Mouse (Mus musculus) embryonic facial prominence, embryonic 11.5 days (tissue): ENCODE measurements around the gene Scoc. TPM values are rescaled to one million over a fixed set of nuclear protein-coding genes. Genes with fewer than 3 reads are reported as not detected.

Experiments used
- ATAC-seq: fragments of 200-750 bp; cut with Nextera tagmentation; replicated peaks from 2 replicates; pipeline ENCODE4 v1.8.0; 2017; ENCODE audit warnings: low read depth; ENCODE audit not compliant: insufficient number of reproducible peaks, low FRiP score, low TSS enrichment
- DNase-seq: peaks from one replicate; pipeline ENCODE4 v3.0.0-alpha.2; 2015; ENCODE audit warnings: low spot score
- H3K27ac ChIP-seq: fragments of 300-500 bp; sonication (generic); replicated peaks from 2 replicates; pipeline ENCODE4 v1.5.1; 2014; ENCODE audit warnings: mild to moderate bottlenecking, low read depth, low read length, control low read depth
- H3K27me3 ChIP-seq: fragments of 300-500 bp; sonication (generic); 2 replicates; pipeline ENCODE4 v1.6.1; 2014; ENCODE audit warnings: mild to moderate bottlenecking, low read length, moderate library complexity, mixed read lengths; ENCODE audit not compliant: control insufficient read depth, insufficient read depth
- H3K36me3 ChIP-seq: fragments of 300-500 bp; sonication (generic); replicated peaks from 2 replicates; pipeline ENCODE4 v1.6.1; 2014; ENCODE audit warnings: low read depth, mild to moderate bottlenecking, low read length, moderate library complexity, mixed read lengths; ENCODE audit not compliant: control insufficient read depth, insufficient read depth
- H3K4me1 ChIP-seq: fragments of 300-500 bp; sonication (generic); 2 replicates; pipeline ENCODE4 v1.6.1; 2014; ENCODE audit warnings: low read length, mixed read lengths; ENCODE audit not compliant: control insufficient read depth, insufficient read depth
- H3K4me2 ChIP-seq: fragments of 300-500 bp; sonication (generic); 2 replicates; pipeline ENCODE4 v1.6.1; 2014; ENCODE audit warnings: low read depth, mild to moderate bottlenecking, control low read depth, low read length, moderate library complexity
- H3K4me3 ChIP-seq: fragments of 300-500 bp; sonication (generic); 2 replicates; pipeline ENCODE4 v1.5.1; 2014; ENCODE audit warnings: low read depth, low read length, control low read depth
- H3K9ac ChIP-seq: fragments of 300-500 bp; sonication (generic); replicated peaks from 2 replicates; pipeline ENCODE4 v1.6.1; 2014; ENCODE audit warnings: mild to moderate bottlenecking, control low read depth, low read length
- H3K9me3 ChIP-seq: fragments of 300-500 bp; sonication (generic); replicated peaks from 2 replicates; pipeline ENCODE4 v1.6.1; 2016; ENCODE audit warnings: mild to moderate bottlenecking, low read length, inconsistent platforms, mixed read lengths; ENCODE audit not compliant: control insufficient read depth
- WGBS: fragments of 180-500 bp; shearing (Covaris S2); extraction: QIAGEN DNeasy Blood & Tissue Kit; methylation state at CpG from one replicate; pipeline ENCODE4 v1.1.7; 2014; 5-methylcytosine and 5-hydroxymethylcytosine counted together
- polyA plus RNA-seq: library from polyadenylated mRNA; unstranded; fragments of >200 nt; fragmentation: Nextera tagmentation; extraction: Ambion mirVana; gene quantifications from 2 replicates; pipeline ENCODE4 v1.2.1, GENCODE M21; 2014

Scoc gene
- polyA plus RNA-seq, 1 experiment from 2014 or later: 163 TPM

GRCm38 (mm10) chr8:83394325-83394724 lies 63.9 kb downstream of the Scoc start:
- Histone ChIP-seq H3K9ac (no peak overlapping the region), H3K36me3 (no peaks in the 10 kb centered on the region), H3K4me3 (no peak overlapping the region), H3K27me3 (peaks cover 3% of the 10 kb centered on the region; the same call in 1 of the 2 replicates), H3K4me2 (no peak overlapping the region), H3K4me1 (no peaks in the 10 kb centered on the region), H3K27ac (no peak overlapping the region), H3K9me3 (no peaks in the 10 kb centered on the region)
- ATAC-seq (no peak), DNase-seq (no peak)
- WGBS: 91% methylated on average over 5 of the region's 5 CpGs

GRCm38 (mm10) chr8:83392521-83392920 lies 65.7 kb downstream of the Scoc start:
- H3K9me3 ChIP-seq: no peaks in the 10 kb centered on the region
- no peaks in the 10 kb centered on the region for H3K36me3 ChIP-seq
- no peak overlapping the region for H3K27ac ChIP-seq
- DNase-seq (no peak), ATAC-seq (no peak)
- no peak overlapping the region for H3K4me2 ChIP-seq
- H3K27me3 ChIP-seq: peaks cover 3% of the 10 kb centered on the region; the same call in 1 of the 2 replicates
- no peak overlapping the region for H3K9ac ChIP-seq
- no peak overlapping the region for H3K4me3 ChIP-seq
- WGBS: 59% methylated on average over 1 of the region's 1 CpGs
- no peaks in the 10 kb centered on the region for H3K4me1 ChIP-seq

- Histone ChIP-seq H3K4me3 (peak overlapping the region; percentile 48), H3K27me3 (peaks cover 3% of the 10 kb centered on the region; the same call in 1 of the 2 replicates), H3K4me1 (no peaks in the 10 kb centered on the region), H3K27ac (no peak overlapping the region), H3K9ac (peak overlapping the region; percentile 58), H3K36me3 (no peaks in the 10 kb centered on the region), H3K9me3 (no peaks in the 10 kb centered on the region), H3K4me2 (peak overlapping the region; percentile 75)
- DNase-seq (no peak), ATAC-seq (peak; percentile 70)
- 5% methylated on average over 14 of the region's 14 CpGs for WGBS
Observed at GRCm38 (mm10) chr8:83390006-83390701, 68.0 kb downstream of the Scoc start.

GRCm38 (mm10) chr8:83389316-83390005 lies 68.7 kb downstream of the Scoc start, which contains the start of gene Clgn:
Gene Clgn (plus strand): TSS chr8:83389867.
- 4% methylated on average over 41 of the region's 41 CpGs for WGBS
- H3K4me2 ChIP-seq: peak within 1 kb of the TSS; percentile 75
- peak; percentile 82 for ATAC-seq
- H3K4me1 ChIP-seq: no peaks in the 10 kb centered on the region
- H3K27me3 ChIP-seq: peaks cover 3% of the 10 kb centered on the region; the same call in 1 of the 2 replicates
- DNase-seq: peak; percentile 86
- H3K9me3 ChIP-seq: no peaks in the 10 kb centered on the region
- H3K36me3 ChIP-seq: no peaks in the 10 kb centered on the region
- H3K4me3 ChIP-seq: peak within 1 kb of the TSS; percentile 48
- peak within 1 kb of the TSS; percentile 58 for H3K9ac ChIP-seq
- H3K27ac ChIP-seq: no peak within 1 kb of the TSS

GRCm38 (mm10) chr8:83382850-83383249 lies 75.3 kb downstream of the Scoc start:
- H3K9me3 ChIP-seq: no peaks in the 10 kb centered on the region
- H3K36me3 ChIP-seq: no peaks in the 10 kb centered on the region
- H3K4me1 ChIP-seq: no peaks in the 10 kb centered on the region
- H3K27ac ChIP-seq: no peak overlapping the region
- H3K27me3 ChIP-seq: no peaks in the 10 kb centered on the region
- H3K4me2 ChIP-seq: no peak overlapping the region
- ATAC-seq (no peak), DNase-seq (no peak)
- H3K4me3 ChIP-seq: no peak overlapping the region
- no peak overlapping the region for H3K9ac ChIP-seq
- WGBS: 39% methylated on average over 2 of the region's 2 CpGs

- Histone ChIP-seq H3K9me3 (no peaks in the 10 kb centered on the region), H3K27ac (no peak overlapping the region), H3K9ac (no peak overlapping the region), H3K27me3 (no peaks in the 10 kb centered on the region), H3K4me3 (no peak overlapping the region), H3K4me2 (no peak overlapping the region), H3K4me1 (no peaks in the 10 kb centered on the region), H3K36me3 (no peaks in the 10 kb centered on the region)
- WGBS: 85% methylated on average over 2 of the region's 2 CpGs
- DNase-seq (no peak), ATAC-seq (no peak)
Observed at GRCm38 (mm10) chr8:83381016-83381415, 77.2 kb downstream of the Scoc start.

- H3K27me3 ChIP-seq: no peaks in the 10 kb centered on the region
- H3K4me2 ChIP-seq: no peak overlapping the region
- H3K4me3 ChIP-seq: no peak overlapping the region
- no peak overlapping the region for H3K9ac ChIP-seq
- H3K27ac ChIP-seq: no peak overlapping the region
- H3K36me3 ChIP-seq: no peaks in the 10 kb centered on the region
- DNase-seq: no peak
- no peaks in the 10 kb centered on the region for H3K9me3 ChIP-seq
- ATAC-seq: no peak
- WGBS: 81% methylated on average over 4 of the region's 4 CpGs
- H3K4me1 ChIP-seq: no peaks in the 10 kb centered on the region
Observed at GRCm38 (mm10) chr8:83380141-83380540, 78.0 kb downstream of the Scoc start.
